ENCODE assay signal across 8 mouse cellular contexts in the genomic region with DNA sequence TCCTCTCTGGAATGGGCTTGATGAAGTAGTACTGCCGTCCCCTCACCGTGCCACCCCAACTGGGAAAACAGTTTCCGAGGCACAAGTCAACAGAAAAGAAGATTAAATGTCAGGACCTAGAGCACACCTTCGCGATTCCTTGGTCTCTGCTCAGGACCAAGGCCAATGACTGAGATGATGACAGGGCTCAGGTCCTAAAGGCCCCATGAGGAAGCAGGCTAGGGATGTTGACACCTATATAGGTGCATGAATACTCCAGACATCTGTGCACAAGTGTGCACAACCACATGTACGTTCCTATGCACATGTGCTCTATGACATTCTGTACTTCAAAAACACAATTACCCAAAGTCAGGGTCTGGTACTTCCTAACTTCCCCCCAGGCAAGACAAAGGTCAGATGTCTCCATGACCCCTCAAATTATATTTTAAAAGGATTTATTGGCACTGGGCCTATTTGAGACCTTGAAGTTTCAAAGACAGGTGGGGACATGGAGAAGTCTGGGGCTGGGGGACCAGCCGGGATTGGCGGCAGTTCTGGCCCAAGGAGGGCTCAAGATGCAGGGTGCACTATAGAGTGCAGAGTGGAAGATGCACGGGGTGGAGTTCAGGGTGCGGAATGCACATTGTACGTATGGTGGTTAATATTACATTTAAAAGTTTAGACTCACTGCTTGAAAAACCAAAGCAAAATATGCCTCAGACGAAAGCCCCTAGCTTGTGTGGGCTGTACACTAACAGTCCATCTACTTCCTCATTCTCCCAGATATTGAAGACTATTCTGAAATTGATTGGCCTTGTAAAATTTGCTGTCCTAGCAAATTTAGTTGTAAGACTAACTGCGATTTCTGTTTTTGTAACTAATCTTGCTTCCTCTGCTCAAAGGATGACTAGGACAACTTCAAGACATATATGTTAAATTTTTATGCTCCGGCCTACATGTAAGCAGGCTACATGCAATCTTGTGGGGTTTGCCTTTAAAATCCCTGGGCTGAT. TPM values are rescaled to one million over a fixed set of nuclear protein-coding genes. Genes with fewer than 3 reads are reported as not detected.
A peak's percentile ranks its signal among the peaks of the same experiment; 100 is the strongest.
DNase-seq lines count a peak whose midpoint lies in the region; ATAC-seq lines count a peak whose summit lies in the region.

No protein-coding gene starts in this region.

- H3K9ac ChIP-seq in kidney, embryonic 15.5 days = peak overlapping the region; percentile 77
- H3K9ac ChIP-seq in hindbrain, embryonic 14.5 days = peak overlapping the region; percentile 93
- peak overlapping the region; percentile 96 for H3K9ac ChIP-seq in midbrain, embryonic 15.5 days

- peaks cover 36% of the 10 kb centered on the region for H3K4me1 ChIP-seq in kidney, embryonic 15.5 days
- peaks cover 10% of the 10 kb centered on the region for H3K4me1 ChIP-seq in hindbrain, embryonic 14.5 days (replicated peaks; ENCODE audit: control insufficient read depth, insufficient read depth, low read length)
- peaks cover 12% of the 10 kb centered on the region for H3K4me1 ChIP-seq in midbrain, embryonic 15.5 days

- H3K4me2 ChIP-seq in kidney, embryonic 15.5 days = peak overlapping the region; percentile 70
- H3K4me2 ChIP-seq in hindbrain, embryonic 14.5 days (replicated peaks) = peak overlapping the region; percentile 74
- peak overlapping the region; percentile 78 for H3K4me2 ChIP-seq in midbrain, embryonic 15.5 days

- no peak for ATAC-seq in kidney, embryonic 15.5 days (replicated peaks; ENCODE audit: low FRiP score)
- ATAC-seq in hindbrain, embryonic 14.5 days (ENCODE audit: low FRiP score) = no peak
- no peak for ATAC-seq in midbrain, embryonic 15.5 days (replicated peaks)
- ATAC-seq in CD4-positive, CD25-positive, alpha-beta regulatory T cell, adult 4 months = no peak

- H3K4me3 ChIP-seq in kidney, embryonic 15.5 days (replicated peaks) = peak overlapping the region; percentile 67
- H3K4me3 ChIP-seq in hindbrain, embryonic 14.5 days (replicated peaks; ENCODE audit: low read length) = peak overlapping the region; percentile 66
- peak overlapping the region; percentile 84 for H3K4me3 ChIP-seq in midbrain, embryonic 15.5 days

- H3K27ac ChIP-seq in kidney, embryonic 15.5 days = peak overlapping the region; percentile 94
- peak overlapping the region; percentile 95 for H3K27ac ChIP-seq in hindbrain, embryonic 14.5 days
- peak overlapping the region; percentile 96 for H3K27ac ChIP-seq in midbrain, embryonic 15.5 days

- peaks cover 14% of the 10 kb centered on the region for H3K27me3 ChIP-seq in kidney, embryonic 15.5 days
- H3K27me3 ChIP-seq in hindbrain, embryonic 14.5 days (ENCODE audit: control insufficient read depth, insufficient read depth, low read length) = no peaks in the 10 kb centered on the region
- H3K27me3 ChIP-seq in midbrain, embryonic 15.5 days (replicated peaks) = no peaks in the 10 kb centered on the region

- 83% methylated on average over 14 of the region's 14 CpGs for WGBS in kidney, embryonic 15.5 days
- WGBS in hindbrain, embryonic 14.5 days = 87% methylated on average over 14 of the region's 14 CpGs
- 85% methylated on average over 14 of the region's 14 CpGs for WGBS in midbrain, embryonic 15.5 days

- DNase-seq in kidney, postnatal 36 days = no peak
- DNase-seq in cerebellum, adult 9-11 months = peak; percentile 64
- DNase-seq in hindbrain, embryonic 14.5 days (ENCODE audit: low spot score) = no peak
- no peak for DNase-seq in B cell, adult 2 months
- DNase-seq in natural killer cell, adult 2 months (ENCODE audit: low spot score in 2 of 2) = no peak

- H3K9me3 ChIP-seq in kidney, embryonic 15.5 days (replicated peaks) = no peaks in the 10 kb centered on the region
- H3K9me3 ChIP-seq in hindbrain, embryonic 14.5 days (ENCODE audit: control insufficient read depth, low read length) = no peaks in the 10 kb centered on the region
- H3K9me3 ChIP-seq in midbrain, embryonic 15.5 days = no peaks in the 10 kb centered on the region

- no peaks in the 10 kb centered on the region for H3K36me3 ChIP-seq in kidney, embryonic 15.5 days
- no peaks in the 10 kb centered on the region for H3K36me3 ChIP-seq in hindbrain, embryonic 14.5 days (replicated peaks; ENCODE audit: control insufficient read depth, insufficient read depth)
- no peaks in the 10 kb centered on the region for H3K36me3 ChIP-seq in midbrain, embryonic 15.5 days (replicated peaks)

RNA-seq across cellular contexts. Expression of a gene that starts 3.1 kb away (rescaled TPM):
- 6.0 and 7.0 TPM in 2 replicates for polyA plus RNA-seq in kidney, embryonic 15.5 days (2015; fragmentation: Nextera tagmentation; extraction: Ambion mirVana)
- polyA plus RNA-seq in hindbrain, embryonic 14.5 days (2014; fragmentation: Nextera tagmentation; extraction: Ambion mirVana) = 3.6 and 3.7 TPM in 2 replicates
- 3.6 and 3.9 TPM in 2 replicates for polyA plus RNA-seq in midbrain, embryonic 15.5 days (2015; fragmentation: Nextera tagmentation; extraction: Ambion mirVana)
- under 1 TPM; 0.35 to 0.66 TPM for polyA plus RNA-seq in CD4-positive, CD25-positive, alpha-beta regulatory T cell, adult 4 months (2017; shearing (Covaris generic))

RNA-seq across cellular contexts. Expression of a gene that starts 6.4 kb away (rescaled TPM):
- 1.6 and 2.5 TPM in 2 replicates for polyA plus RNA-seq in kidney, embryonic 15.5 days (2015; fragmentation: Nextera tagmentation; extraction: Ambion mirVana)
- polyA plus RNA-seq in hindbrain, embryonic 14.5 days (2014; fragmentation: Nextera tagmentation; extraction: Ambion mirVana) = 40.3 and 46.8 TPM in 2 replicates
- polyA plus RNA-seq in midbrain, embryonic 15.5 days (2015; fragmentation: Nextera tagmentation; extraction: Ambion mirVana) = 39.8 and 46.5 TPM in 2 replicates
- under 1 TPM; 0.12 to 0.58 TPM for polyA plus RNA-seq in CD4-positive, CD25-positive, alpha-beta regulatory T cell, adult 4 months (2017; shearing (Covaris generic))

RNA-seq across cellular contexts. Expression of a gene that starts 42.4 kb away (rescaled TPM):
- not detected in 2 replicates for polyA plus RNA-seq in kidney, embryonic 15.5 days (2015; fragmentation: Nextera tagmentation; extraction: Ambion mirVana)
- not detected in 2 replicates for polyA plus RNA-seq in hindbrain, embryonic 14.5 days (2014; fragmentation: Nextera tagmentation; extraction: Ambion mirVana)
- polyA plus RNA-seq in midbrain, embryonic 15.5 days (2015; fragmentation: Nextera tagmentation; extraction: Ambion mirVana) = not detected in 2 replicates
- not detected for polyA plus RNA-seq in CD4-positive, CD25-positive, alpha-beta regulatory T cell, adult 4 months (2017; shearing (Covaris generic))

RNA-seq across cellular contexts. Expression of a gene that starts 46.5 kb away (rescaled TPM):
- 0.13 and 0.21 TPM in 2 replicates for polyA plus RNA-seq in kidney, embryonic 15.5 days (2015; fragmentation: Nextera tagmentation; extraction: Ambion mirVana)
- not detected in 2 replicates for polyA plus RNA-seq in hindbrain, embryonic 14.5 days (2014; fragmentation: Nextera tagmentation; extraction: Ambion mirVana)
- 0.21 TPM in 1 of 2 replicates, not detected in the other for polyA plus RNA-seq in midbrain, embryonic 15.5 days (2015; fragmentation: Nextera tagmentation; extraction: Ambion mirVana)
- polyA plus RNA-seq in CD4-positive, CD25-positive, alpha-beta regulatory T cell, adult 4 months (2017; shearing (Covaris generic)) = not detected

RNA-seq across cellular contexts. Expression of a gene that starts 57.1 kb away (rescaled TPM):
- polyA plus RNA-seq in kidney, embryonic 15.5 days (2015; fragmentation: Nextera tagmentation; extraction: Ambion mirVana) = 159 and 163 TPM in 2 replicates
- 180 and 185 TPM in 2 replicates for polyA plus RNA-seq in hindbrain, embryonic 14.5 days (2014; fragmentation: Nextera tagmentation; extraction: Ambion mirVana)
- polyA plus RNA-seq in midbrain, embryonic 15.5 days (2015; fragmentation: Nextera tagmentation; extraction: Ambion mirVana) = 232 and 240 TPM in 2 replicates
- 100 to 1,000 TPM; 101 to 192 TPM for polyA plus RNA-seq in CD4-positive, CD25-positive, alpha-beta regulatory T cell, adult 4 months (2017; shearing (Covaris generic))

Comparison
In these comparisons a context has a peak if more than half of its experiments do, and no peak if none do; other contexts are left out.
1. RNA of a gene that starts 6.4 kb away (polyA plus RNA-seq): 40.3 to 46.8 TPM in hindbrain, embryonic 14.5 days and 39.8 to 46.5 TPM in midbrain, embryonic 15.5 days; 1.6 to 2.5 TPM in kidney, embryonic 15.5 days and 0.12 to 0.58 TPM in CD4-positive, CD25-positive, alpha-beta regulatory T cell, adult 4 months; every median in the first group is over 10 times any median in the second.
2. Peak in every context shown above with its lines, with median percentiles within 50 percentile points of each other: H3K27ac ChIP-seq, H3K4me2 ChIP-seq, H3K4me3 ChIP-seq and H3K9ac ChIP-seq.